Mouse (Mus musculus) spleen, postnatal 4 days (tissue): Measurements from ENCODE around the gene Zfp746.

Experiments
- DNase-seq, 2 experiments: peaks; one replicate each; pipeline ENCODE4 v3.0.0; 2022; ENCODE audit warnings: low spot score in 2 of 2

The Zfp746 gene

GRCm38 (mm10) chr6:48047450-48048351 lies 38.7 kb downstream of the Zfp746 start:
- DNase-seq: peak; percentile 39 to 78

DNA sequence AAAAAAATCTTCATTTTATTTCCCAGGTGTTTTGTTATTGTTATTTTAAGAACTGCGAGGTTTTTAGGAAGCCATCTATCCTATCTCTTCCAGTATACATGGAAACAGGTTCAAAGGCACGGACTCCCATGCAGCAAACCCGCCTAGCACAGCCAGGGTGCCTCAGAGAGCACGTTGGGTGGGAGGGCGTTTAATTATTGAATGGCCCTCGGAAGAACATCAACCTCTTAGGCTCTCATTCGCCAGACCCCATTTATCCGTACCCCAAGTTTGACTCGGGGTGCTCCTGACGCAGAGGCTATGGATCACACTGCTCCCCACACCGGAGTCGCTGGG lies 39.3 kb downstream of the Zfp746 start:
- DNase-seq: peak in 1 of 2 experiments; percentile 63

GRCm38 (mm10) chr6:48032661-48033060 lies 53.7 kb downstream of the Zfp746 start:
- DNase-seq: no peak

DNA sequence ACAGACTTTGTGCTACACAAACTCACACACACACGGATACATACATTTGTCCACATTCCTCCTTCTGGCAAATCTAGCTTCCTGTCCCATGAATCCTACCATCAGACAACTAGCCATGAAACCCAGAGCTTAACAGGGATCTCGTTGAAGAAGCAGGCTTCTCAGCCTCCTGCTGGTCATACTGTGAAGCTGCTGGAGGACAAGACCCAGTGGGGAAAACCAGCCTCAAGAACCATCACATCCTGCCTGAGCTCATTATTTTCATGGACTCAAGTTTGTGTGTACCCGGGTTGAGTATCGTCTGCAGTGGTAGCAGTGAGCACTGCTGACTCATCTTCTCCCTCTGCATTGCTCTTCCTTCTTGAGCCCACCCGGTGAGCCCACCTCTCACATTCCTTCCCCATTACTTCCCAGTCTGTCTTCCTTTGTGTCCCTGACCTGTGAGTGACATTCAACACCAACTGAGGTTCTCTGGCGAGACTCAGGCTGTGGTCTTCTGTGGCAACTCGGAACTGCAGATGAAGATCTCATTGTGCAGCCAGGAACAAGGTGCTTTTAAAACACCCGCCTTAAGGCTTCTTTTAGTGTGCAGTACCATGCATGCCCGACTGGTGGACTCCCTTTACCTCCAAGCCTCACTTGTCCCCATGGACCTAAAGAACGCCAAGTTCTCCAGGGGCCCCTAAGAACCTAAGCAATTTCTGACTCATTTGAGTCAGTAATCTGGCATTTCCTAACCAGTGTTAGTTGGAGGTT lies 60.3 kb downstream of the Zfp746 start:
- no peak for DNase-seq

DNA sequence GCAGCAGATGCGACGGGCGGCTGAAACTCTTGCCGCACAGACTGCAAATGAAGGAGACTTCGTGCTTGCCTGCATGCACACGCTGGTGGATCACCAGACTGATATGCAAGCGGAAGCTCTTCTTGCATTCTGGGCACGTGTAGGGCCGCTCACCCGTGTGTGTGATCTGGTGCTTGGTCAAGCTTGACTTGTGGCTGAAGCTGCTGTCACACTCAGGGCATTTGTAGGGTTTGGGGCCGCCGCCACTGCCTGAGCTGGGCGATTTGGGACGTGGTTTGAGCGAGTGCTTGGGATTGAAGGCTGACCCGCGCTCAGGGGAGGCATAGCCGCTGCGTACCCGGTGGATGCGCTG lies 61.4 kb downstream of the Zfp746 start:
- DNase-seq: no peak

DNA sequence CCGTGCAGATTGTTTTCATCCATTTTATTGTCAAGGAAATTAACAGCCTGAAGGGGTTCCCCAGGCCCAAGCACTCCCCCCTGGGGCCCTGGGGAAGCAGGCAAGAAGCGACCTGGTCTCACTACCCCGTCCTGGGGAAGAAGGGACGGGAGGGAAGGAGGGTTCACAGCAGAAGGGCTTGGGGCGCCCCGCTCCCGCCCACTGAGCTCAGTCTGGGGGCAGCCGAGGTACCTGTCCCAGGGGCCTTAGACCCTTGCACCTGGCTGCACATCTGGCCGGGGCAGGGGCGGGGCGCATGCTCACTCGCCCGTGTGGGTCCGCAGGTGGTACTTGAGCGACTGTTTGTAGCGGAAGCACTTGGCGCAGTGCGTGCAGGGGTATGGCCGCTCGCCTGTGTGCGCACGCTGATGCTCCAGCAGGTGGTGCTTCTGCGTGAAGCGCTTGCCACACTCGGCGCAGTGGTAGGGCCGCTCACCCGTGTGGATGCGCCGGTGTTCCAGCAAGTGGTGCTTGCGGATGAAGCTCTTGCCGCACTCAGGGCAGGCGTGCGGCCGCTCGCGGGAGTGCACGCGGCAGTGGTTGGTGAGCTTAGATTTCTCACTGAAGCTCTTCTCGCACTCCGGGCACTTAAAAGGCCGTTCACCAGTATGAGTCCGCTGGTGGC lies 61.9 kb downstream of the Zfp746 start:
- DNase-seq: no peak

GRCm38 (mm10) chr6:48022672-48023071 lies 63.7 kb downstream of the Zfp746 start:
- no peak for DNase-seq

DNA sequence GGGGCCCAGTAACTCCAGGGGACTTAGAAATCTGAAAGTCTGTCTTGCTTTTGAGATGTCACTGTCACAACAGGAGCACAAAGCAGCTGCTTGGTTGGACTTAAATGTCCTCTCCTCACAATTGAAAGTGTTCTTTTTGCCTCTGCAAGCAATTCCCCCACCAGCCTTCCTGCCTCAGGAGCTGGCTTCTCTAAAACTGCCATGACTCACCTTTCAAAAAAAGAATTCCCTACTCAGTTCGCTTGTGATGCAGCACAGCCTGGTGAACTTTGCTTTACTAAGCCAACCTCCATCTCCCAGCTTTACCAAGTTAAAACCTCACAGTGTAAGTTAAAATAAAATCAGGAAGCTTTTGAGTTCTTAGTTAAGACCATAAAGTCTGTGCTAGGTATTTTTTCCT lies 64.7 kb downstream of the Zfp746 start:
- DNase-seq: no peak

- no peak for DNase-seq
Observed at GRCm38 (mm10) chr6:48020006-48020405, 66.4 kb downstream of the Zfp746 start.

DNA sequence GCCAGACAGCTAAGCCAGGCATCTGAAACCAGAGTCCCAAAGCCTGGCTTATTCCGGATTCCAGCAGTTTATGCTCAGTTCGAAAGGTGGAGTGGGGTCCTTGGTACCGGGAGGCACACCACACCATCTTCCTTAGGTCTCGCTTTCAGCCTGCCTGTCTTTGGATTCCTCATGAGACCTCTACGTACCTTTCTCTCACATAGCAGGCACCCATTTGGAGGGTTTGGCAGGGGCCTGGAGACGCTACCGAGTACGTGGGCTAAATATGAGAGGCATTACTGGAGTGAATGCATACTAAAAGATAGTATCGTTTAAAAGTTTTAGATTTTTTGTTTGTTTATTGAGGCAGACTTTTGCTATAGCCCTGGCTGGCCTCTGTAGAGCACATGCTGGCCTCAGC lies 69.6 kb downstream of the Zfp746 start:
- DNase-seq: no peak

GRCm38 (mm10) chr6:48016090-48016521 lies 70.3 kb downstream of the Zfp746 start:
- DNase-seq: peak; percentile 74 to 87
